Mouse (Mus musculus): ENCODE results near the gene Zfp605.

GRCm38 (mm10) chr5:110169374-110169773, 59.5 kb downstream of the Zfp605 start:
- TF ChIP-seq CTCF (IDR thresholded peaks at IDR 0.05; ENCODE audit: low read depth) (no peak), EP300 (IDR thresholded peaks at IDR 0.05; ENCODE audit: low read depth) (no peak)

Data from liver, postnatal 0 days (tissue).